Mouse (Mus musculus) kidney, postnatal 25 days (tissue): ENCODE measurements around the gene Trank1.
A peak's percentile ranks its signal among the peaks of the same experiment; 100 is the strongest.

Experiments used
- DNase-seq, 2 experiments: peaks; one replicate each; pipeline ENCODE4 v3.0.0; 2021; ENCODE audit warnings: mixed read lengths in 2 of 2

Trank1 gene

GRCm38 (mm10) chr9:111429363-111429750 lies 117.8 kb downstream of the Trank1 start:
- no peak for DNase-seq

GRCm38 (mm10) chr9:111435429-111435828 lies 123.9 kb downstream of the Trank1 start:
- DNase-seq, result no peak

GRCm38 (mm10) chr9:111438904-111439835 lies 127.6 kb downstream of the Trank1 start, which contains the start of gene Dclk3:
TSS of gene Dclk3 (plus strand) at chr9:111439081.
- DNase-seq, result peak; percentile 75 to 90

GRCm38 (mm10) chr9:111439836-111440201 lies 128.3 kb downstream of the Trank1 start:
- no peak for DNase-seq

GRCm38 (mm10) chr9:111440446-111440845 lies 128.9 kb downstream of the Trank1 start:
- peak; percentile 70 to 90 for DNase-seq

- DNase-seq, result peak; percentile 68 to 84
These were observed 129.6 kb downstream of the Trank1 start for GRCm38 (mm10) chr9:111441151-111441550.
